Mouse (Mus musculus) heart, adult 18-20 months (tissue): ENCODE data around the gene Olfr1555-ps1. TPM values are rescaled to one million over a fixed set of nuclear protein-coding genes. Genes with fewer than 3 reads are reported as not detected.
"Not testable (repeated sequence)": the region's sequence is repeated elsewhere in the genome, so short reads cannot be mapped to it uniquely, and the experiment has no call there.

Source experiments
- DNase-seq, 2 experiments: peaks; one replicate each; pipeline ENCODE4 v3.0.0; 2021 to 2022; ENCODE audit warnings: mixed read lengths in 1 of 2
- long read RNA-seq, 2 experiments: library from polyadenylated mRNA; stranded (forward); transcript quantifications; one replicate each; pipeline ENCODE4 v2.0.0; 2021
- total RNA-seq, 2 experiments: library from RNA; stranded (reverse); gene quantifications; 2 replicates each; pipeline ENCODE4 v1.2.3; 2021

Gene Olfr1555-ps1
- not detected for total RNA-seq
- long read RNA-seq, experiment 1: 0 reads
- long read RNA-seq, experiment 2: 0 reads

DNA sequence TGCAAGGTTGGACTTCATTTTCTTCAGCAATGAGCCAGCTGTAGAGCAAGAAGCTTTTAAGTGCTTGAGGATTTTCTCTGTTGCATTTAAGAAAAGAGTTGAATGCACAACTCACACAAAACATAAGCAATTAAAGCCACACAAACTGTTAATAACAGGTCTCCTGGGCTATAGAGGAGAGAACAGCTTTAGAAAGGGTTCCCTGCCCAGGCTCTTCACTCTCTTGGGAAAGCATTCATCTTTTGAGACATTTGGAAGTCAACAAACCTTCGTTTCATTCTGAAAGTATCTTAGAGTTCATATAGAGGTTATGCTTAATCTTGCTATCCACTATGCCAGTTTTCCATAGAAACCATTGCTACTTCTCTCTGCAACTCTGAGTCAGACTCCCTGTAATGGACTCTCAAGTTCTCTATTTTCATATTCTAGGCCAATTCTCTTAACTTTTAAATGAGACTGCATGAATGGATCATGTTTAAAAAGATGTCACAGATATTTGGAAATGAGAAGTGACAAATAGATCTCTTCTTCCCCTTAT lies at the start of gene Olfr1555-ps1:
TSS of gene Olfr1555-ps1 (minus strand) at position 51 of the 538 bp plus-strand sequence.
- not testable (repeated sequence) for DNase-seq

- no peak for DNase-seq
These were observed 30.4 kb upstream of the Olfr1555-ps1 start, which contains the start of gene Olfr1431 for GRCm38 (mm10) chr19:12200334-12200733. Gene Olfr1431 (plus strand): TSS chr19:12200634.

DNA sequence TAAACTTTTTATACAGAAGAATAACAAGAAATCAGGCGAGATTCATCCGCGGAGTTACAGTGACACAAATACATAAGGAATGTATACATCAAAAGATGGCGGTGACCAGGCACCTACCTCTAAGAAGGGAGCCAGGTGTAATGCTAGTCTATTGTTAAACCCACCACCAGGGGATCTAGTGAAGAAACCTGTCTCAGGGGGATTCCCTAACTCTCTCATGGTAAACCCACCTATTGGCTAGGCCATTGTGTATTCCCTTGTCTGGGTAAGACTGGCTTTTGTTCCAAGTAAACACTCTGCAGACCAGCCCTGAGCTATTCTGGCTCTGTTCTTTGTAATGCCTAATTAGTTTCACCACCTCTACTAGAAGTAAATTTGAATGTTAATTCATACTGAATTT lies 29.2 kb upstream of the Olfr1555-ps1 start:
- not testable (repeated sequence) for DNase-seq

GRCm38 (mm10) chr19:12175431-12175830 lies 5.5 kb upstream of the Olfr1555-ps1 start:
- not testable (repeated sequence) for DNase-seq

DNA sequence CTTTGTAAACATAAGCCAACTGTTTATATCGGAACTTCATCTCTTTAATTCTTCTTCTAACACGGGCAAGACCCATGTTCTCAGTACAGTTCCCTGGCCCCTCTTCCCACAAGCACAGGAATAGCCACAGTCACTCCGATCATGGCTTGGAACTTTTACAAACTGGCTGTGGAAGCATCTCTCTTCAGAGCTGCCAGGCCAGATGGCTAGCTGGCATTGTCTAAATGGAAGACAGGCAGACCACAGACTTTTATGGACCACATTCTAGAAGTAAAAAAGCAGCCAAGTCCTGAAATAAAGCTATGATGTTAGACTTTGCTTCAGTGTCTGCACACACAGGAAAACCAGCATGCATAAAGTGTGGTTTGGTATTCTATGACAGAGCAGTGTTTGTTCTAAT lies 24.5 kb downstream of the Olfr1555-ps1 start:
- no peak for DNase-seq

DNA sequence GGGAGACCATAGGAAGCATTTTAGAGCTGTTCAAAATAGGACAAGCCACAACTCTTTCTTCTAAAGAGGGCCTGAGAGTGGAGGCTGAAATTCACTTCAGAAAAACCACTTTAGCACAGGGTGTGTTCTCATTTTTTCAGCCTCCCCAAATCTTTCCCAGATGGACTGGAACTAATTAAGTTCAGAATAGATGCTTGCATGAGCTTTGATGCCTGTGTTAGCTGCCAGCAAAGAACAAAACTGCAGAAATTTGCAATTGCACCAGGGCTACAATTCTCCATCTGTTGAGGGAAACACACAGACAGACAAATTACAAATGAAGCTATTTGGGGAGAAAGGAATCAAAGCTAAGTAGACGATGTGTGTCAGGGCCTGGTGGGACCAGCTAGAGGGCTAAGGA lies 26.6 kb downstream of the Olfr1555-ps1 start:
- DNase-seq: no peak

GRCm38 (mm10) chr19:12134289-12134688 lies 35.6 kb downstream of the Olfr1555-ps1 start:
- DNase-seq: no peak

GRCm38 (mm10) chr19:12123103-12123502 lies 46.8 kb downstream of the Olfr1555-ps1 start, which contains the start of gene Olfr76:
Gene Olfr76 (minus strand): TSS chr19:12123203.
- no peak for DNase-seq

- no peak for DNase-seq
These were observed 53.4 kb downstream of the Olfr1555-ps1 start for GRCm38 (mm10) chr19:12116464-12116863.

GRCm38 (mm10) chr19:12115797-12116196 lies 54.1 kb downstream of the Olfr1555-ps1 start, which contains the start of gene Olfr1428:
Gene Olfr1428 (minus strand): TSS chr19:12115897.
- DNase-seq: no peak

Other genes starting within 250 kb of the Olfr1555-ps1 start
- 10 to 100 TPM; 97.2 to 99.2 TPM for gene Osbp, start 204.2 kb downstream of the Olfr1555-ps1 start, total RNA-seq
- gene Olfr1423, start 128.8 kb downstream of the Olfr1555-ps1 start, total RNA-seq: not detected
- not detected for gene Olfr1424, start 107.4 kb downstream of the Olfr1555-ps1 start, total RNA-seq
- not detected for gene Olfr1425, start 92.4 kb downstream of the Olfr1555-ps1 start, total RNA-seq
- not detected for gene Olfr1426, start 78.1 kb downstream of the Olfr1555-ps1 start, total RNA-seq
- gene Olfr1427, start 66.8 kb downstream of the Olfr1555-ps1 start, total RNA-seq: not detected
- gene Olfr1428, start 54.2 kb downstream of the Olfr1555-ps1 start, total RNA-seq: not detected
- not detected for gene Olfr76, start 46.9 kb downstream of the Olfr1555-ps1 start, total RNA-seq
- gene Olfr1431, start 30.5 kb upstream of the Olfr1555-ps1 start, total RNA-seq: not detected
- not detected for gene Olfr1432, start 62.5 kb upstream of the Olfr1555-ps1 start, total RNA-seq
- gene Olfr262, start 71.5 kb upstream of the Olfr1555-ps1 start, total RNA-seq: not detected
- gene Olfr235, start 90.9 kb upstream of the Olfr1555-ps1 start, total RNA-seq: not detected
- not detected for gene Olfr1434, start 109.7 kb upstream of the Olfr1555-ps1 start, total RNA-seq
- gene Olfr1436, start 129.0 kb upstream of the Olfr1555-ps1 start, total RNA-seq: not detected
- gene Olfr1437, start 155.0 kb upstream of the Olfr1555-ps1 start, total RNA-seq: not detected
- gene Olfr1438-ps1, start 165.8 kb upstream of the Olfr1555-ps1 start, total RNA-seq: not detected
- not detected for gene Olfr1440, start 217.2 kb upstream of the Olfr1555-ps1 start, total RNA-seq
- gene Olfr1441, start 247.3 kb upstream of the Olfr1555-ps1 start, total RNA-seq: not detected